Mouse (Mus musculus) kidney, embryonic 15.5 days (tissue): ENCODE measurements at regions not wholly inside any gene's neighbourhood (a gene's known extent, or its start where the extent isn't known, plus 50 kb on each side); places are given as distances from the start of the nearest gene placed in this dataset.

Experiments used
- ATAC-seq: fragments of 200-750 bp; cut with Nextera tagmentation; replicated peaks from 2 replicates; pipeline ENCODE4 v1.8.0; 2017; ENCODE audit warnings: moderate TSS enrichment; ENCODE audit not compliant: low FRiP score
- H3K27ac ChIP-seq: fragments of 300-500 bp; sonication (generic); 2 replicates; pipeline ENCODE4 v1.5.1; 2015; ENCODE audit warnings: mild to moderate bottlenecking, inconsistent platforms
- H3K27me3 ChIP-seq: fragments of 300-500 bp; sonication (generic); 2 replicates; pipeline ENCODE4 v1.6.1; 2015; ENCODE audit warnings: inconsistent platforms
- H3K36me3 ChIP-seq: fragments of 300-500 bp; sonication (generic); 2 replicates; pipeline ENCODE4 v1.6.1; 2015; ENCODE audit warnings: inconsistent platforms
- H3K4me1 ChIP-seq: fragments of 300-500 bp; sonication (generic); 2 replicates; pipeline ENCODE4 v1.6.1; 2015; ENCODE audit warnings: inconsistent platforms
- H3K4me2 ChIP-seq: fragments of 300-500 bp; sonication (generic); 2 replicates; pipeline ENCODE4 v1.6.1; 2015; ENCODE audit warnings: moderate library complexity, mild to moderate bottlenecking, inconsistent platforms
- H3K4me3 ChIP-seq: fragments of 300-500 bp; sonication (generic); replicated peaks from 2 replicates; pipeline ENCODE4 v1.5.1; 2015; ENCODE audit warnings: mild to moderate bottlenecking, inconsistent platforms
- H3K9ac ChIP-seq: fragments of 300-500 bp; sonication (generic); 2 replicates; pipeline ENCODE4 v1.6.1; 2015; ENCODE audit warnings: mild to moderate bottlenecking, inconsistent platforms
- H3K9me3 ChIP-seq: fragments of 300-500 bp; sonication (generic); replicated peaks from 2 replicates; pipeline ENCODE4 v1.6.1; 2016; ENCODE audit warnings: inconsistent platforms
- WGBS: fragments of 180-500 bp; shearing (Covaris S2); methylation state at CpG from one replicate; pipeline ENCODE4 v1.1.7; 2015; ENCODE audit warnings: mixed read lengths; 5-methylcytosine and 5-hydroxymethylcytosine counted together

GRCm38 (mm10) chr13:54847764-54848183 is 58.6 kb downstream of the Tspan17 start:
- Histone ChIP-seq H3K27ac (no peak overlapping the region), H3K4me1 (no peaks in the 10 kb centered on the region), H3K9ac (no peak overlapping the region), H3K36me3 (no peaks in the 10 kb centered on the region), H3K4me2 (no peak overlapping the region), H3K9me3 (no peaks in the 10 kb centered on the region), H3K27me3 (peaks cover 9% of the 10 kb centered on the region; the same call in 1 of the 2 replicates), H3K4me3 (no peak overlapping the region)
- no peak for ATAC-seq
- 7% methylated on average over 3 of the region's 3 CpGs for WGBS

GRCm38 (mm10) chr13:54851131-54851530 is 62.0 kb downstream of the Tspan17 start:
- Histone ChIP-seq H3K27me3 (peaks cover 9% of the 10 kb centered on the region; the same call in 1 of the 2 replicates), H3K4me3 (no peak overlapping the region), H3K4me2 (no peak overlapping the region), H3K4me1 (no peaks in the 10 kb centered on the region), H3K9me3 (no peaks in the 10 kb centered on the region), H3K27ac (no peak overlapping the region), H3K9ac (no peak overlapping the region), H3K36me3 (no peaks in the 10 kb centered on the region)
- no peak for ATAC-seq
- WGBS: 56% methylated on average over 4 of the region's 4 CpGs

- Histone ChIP-seq H3K36me3 (no peaks in the 10 kb centered on the region), H3K9me3 (no peaks in the 10 kb centered on the region), H3K27me3 (0 out of 2 replicates have a peak, but pooled peaks cover 1% of the 10 kb centered on the region), H3K4me3 (no peak overlapping the region), H3K9ac (no peak overlapping the region), H3K4me2 (no peak overlapping the region), H3K4me1 (no peaks in the 10 kb centered on the region), H3K27ac (no peak overlapping the region)
- 60% methylated on average over 14 of the region's 14 CpGs for WGBS
- no peak for ATAC-seq
These were observed 66.4 kb downstream of the Tspan17 start for GRCm38 (mm10) chr13:54855333-54856238.

- Histone ChIP-seq H3K27ac (no peak overlapping the region), H3K36me3 (no peaks in the 10 kb centered on the region), H3K4me2 (no peak overlapping the region), H3K9ac (no peak overlapping the region), H3K4me3 (no peak overlapping the region), H3K9me3 (no peaks in the 10 kb centered on the region), H3K4me1 (no peaks in the 10 kb centered on the region), H3K27me3 (peaks cover 5% of the 10 kb centered on the region; the same call in 1 of the 2 replicates)
- 83% methylated on average over 4 of the region's 4 CpGs for WGBS
- ATAC-seq: no peak
These were observed 73.8 kb downstream of the Tspan17 start for GRCm38 (mm10) chr13:54862931-54863330.

- Histone ChIP-seq H3K9ac (no peak overlapping the region), H3K4me2 (no peak overlapping the region), H3K36me3 (no peaks in the 10 kb centered on the region), H3K9me3 (no peaks in the 10 kb centered on the region), H3K27me3 (peaks cover 5% of the 10 kb centered on the region; the same call in 1 of the 2 replicates), H3K4me3 (no peak overlapping the region), H3K27ac (no peak overlapping the region), H3K4me1 (no peaks in the 10 kb centered on the region)
- no peak for ATAC-seq
- 41% methylated on average over 10 of the region's 10 CpGs for WGBS
These were observed 74.9 kb downstream of the Tspan17 start for GRCm38 (mm10) chr13:54864048-54864447.

- Histone ChIP-seq H3K4me1 (peaks cover 5% of the 10 kb centered on the region; the same call in 1 of the 2 replicates), H3K4me2 (no peak overlapping the region), H3K27ac (no peak overlapping the region), H3K9ac (no peak overlapping the region), H3K36me3 (no peaks in the 10 kb centered on the region), H3K9me3 (no peaks in the 10 kb centered on the region), H3K27me3 (peaks cover 59% of the 10 kb centered on the region), H3K4me3 (no peak overlapping the region)
- no peak for ATAC-seq
- 22% methylated on average over 12 of the region's 12 CpGs for WGBS
These were observed 77.2 kb upstream of the Unc5a start for GRCm38 (mm10) chr13:54872004-54872403.

- Histone ChIP-seq H3K9me3 (no peaks in the 10 kb centered on the region), H3K9ac (no peak overlapping the region), H3K27ac (no peak overlapping the region), H3K27me3 (peaks cover 59% of the 10 kb centered on the region), H3K4me3 (no peak overlapping the region), H3K4me2 (0 out of 2 replicates have a peak overlapping the region, but pooled peaks have one; percentile 42), H3K4me1 (peaks cover 5% of the 10 kb centered on the region; the same call in 1 of the 2 replicates), H3K36me3 (no peaks in the 10 kb centered on the region)
- ATAC-seq: no peak
- WGBS: 45% methylated on average over 9 of the region's 9 CpGs
These were observed 75.3 kb upstream of the Unc5a start for GRCm38 (mm10) chr13:54873882-54874281.

- WGBS: under 1% methylated on average over 38 of the region's 38 CpGs
- peaks cover 5% of the 10 kb centered on the region; the same call in 1 of the 2 replicates for H3K4me1 ChIP-seq
- no peak overlapping the region for H3K9ac ChIP-seq
- H3K4me2 ChIP-seq: peak overlapping the region; percentile 42
- H3K27me3 ChIP-seq: peaks cover 59% of the 10 kb centered on the region
- H3K4me3 ChIP-seq: 0 out of 2 replicates have a peak overlapping the region, but pooled peaks have one; percentile 3
- no peaks in the 10 kb centered on the region for H3K9me3 ChIP-seq
- H3K27ac ChIP-seq: no peak overlapping the region
- no peak for ATAC-seq
- H3K36me3 ChIP-seq: no peaks in the 10 kb centered on the region
These were observed 74.7 kb upstream of the Unc5a start for GRCm38 (mm10) chr13:54874291-54875200.

GRCm38 (mm10) chr13:54876556-54876955 is 72.7 kb upstream of the Unc5a start:
- H3K27ac ChIP-seq: no peak overlapping the region
- H3K36me3 ChIP-seq: no peaks in the 10 kb centered on the region
- no peaks in the 10 kb centered on the region for H3K9me3 ChIP-seq
- H3K9ac ChIP-seq: no peak overlapping the region
- no peak for ATAC-seq
- H3K27me3 ChIP-seq: peaks cover 49% of the 10 kb centered on the region
- H3K4me2 ChIP-seq: no peak overlapping the region
- H3K4me3 ChIP-seq: no peak overlapping the region
- H3K4me1 ChIP-seq: peaks cover 5% of the 10 kb centered on the region; the same call in 1 of the 2 replicates
- WGBS: 32% methylated on average over 8 of the region's 8 CpGs

- 81% methylated on average over 8 of the region's 8 CpGs for WGBS
- H3K4me1 ChIP-seq: peaks cover 5% of the 10 kb centered on the region; the same call in 1 of the 2 replicates
- no peak for ATAC-seq
- no peak overlapping the region for H3K27ac ChIP-seq
- no peaks in the 10 kb centered on the region for H3K9me3 ChIP-seq
- no peak overlapping the region for H3K9ac ChIP-seq
- no peaks in the 10 kb centered on the region for H3K36me3 ChIP-seq
- H3K4me2 ChIP-seq: no peak overlapping the region
- peaks cover 38% of the 10 kb centered on the region for H3K27me3 ChIP-seq
- no peak overlapping the region for H3K4me3 ChIP-seq
These were observed 71.6 kb upstream of the Unc5a start for GRCm38 (mm10) chr13:54877656-54878055.

- 69% methylated on average over 5 of the region's 5 CpGs for WGBS
- ATAC-seq: no peak
- no peaks in the 10 kb centered on the region for H3K9me3 ChIP-seq
- H3K4me2 ChIP-seq: no peak overlapping the region
- H3K4me3 ChIP-seq: no peak overlapping the region
- peaks cover 5% of the 10 kb centered on the region for H3K4me1 ChIP-seq
- H3K9ac ChIP-seq: no peak overlapping the region
- no peaks in the 10 kb centered on the region for H3K36me3 ChIP-seq
- H3K27ac ChIP-seq: no peak overlapping the region
- peaks cover 25% of the 10 kb centered on the region for H3K27me3 ChIP-seq
These were observed 69.9 kb upstream of the Unc5a start for GRCm38 (mm10) chr13:54879325-54879724.

GRCm38 (mm10) chr13:54880204-54880603 is 69.0 kb upstream of the Unc5a start:
- H3K4me3 ChIP-seq: no peak overlapping the region
- no peak overlapping the region for H3K27ac ChIP-seq
- H3K27me3 ChIP-seq: peaks cover 16% of the 10 kb centered on the region
- whole genome bisulfite sequencing: 50% methylated on average over 2 of the region's 2 CpGs
- H3K9ac ChIP-seq: no peak overlapping the region
- H3K4me2 ChIP-seq: no peak overlapping the region
- H3K4me1 ChIP-seq: peaks cover 11% of the 10 kb centered on the region
- no peaks in the 10 kb centered on the region for H3K9me3 ChIP-seq
- no peak for ATAC-seq
- H3K36me3 ChIP-seq: no peaks in the 10 kb centered on the region
